Mouse (Mus musculus) liver, embryonic 15.5 days (tissue): Measurements from ENCODE around the gene Akap6. TPM values are rescaled to one million over a fixed set of nuclear protein-coding genes. Genes with fewer than 3 reads are reported as not detected.
A peak's percentile ranks its signal among the peaks of the same experiment; 100 is the strongest.

Experiments
- ATAC-seq: fragments of 200-750 bp; cut with Nextera tagmentation; 2 replicates; pipeline ENCODE4 v1.8.0; 2017; ENCODE audit warnings: moderate number of reproducible peaks, mild to moderate bottlenecking, moderate library complexity; ENCODE audit not compliant: insufficient read depth
- H3K27ac ChIP-seq: fragments of 300-500 bp; sonication (generic); replicated peaks from 2 replicates; pipeline ENCODE4 v1.5.1; 2015; ENCODE audit warnings: mild to moderate bottlenecking, inconsistent platforms
- H3K27me3 ChIP-seq: fragments of 300-500 bp; sonication (generic); 2 replicates; pipeline ENCODE4 v1.6.1; 2015; ENCODE audit warnings: mild to moderate bottlenecking, inconsistent platforms
- H3K36me3 ChIP-seq: fragments of 300-500 bp; sonication (generic); replicated peaks from 2 replicates; pipeline ENCODE4 v1.6.1; 2015; ENCODE audit warnings: moderate library complexity, mild to moderate bottlenecking, inconsistent platforms
- H3K4me1 ChIP-seq: fragments of 300-500 bp; sonication (generic); replicated peaks from 2 replicates; pipeline ENCODE4 v1.6.1; 2015; ENCODE audit warnings: inconsistent platforms
- H3K4me2 ChIP-seq: fragments of 300-500 bp; sonication (generic); 2 replicates; pipeline ENCODE4 v1.6.1; 2015; ENCODE audit warnings: moderate library complexity, mild to moderate bottlenecking, inconsistent platforms
- H3K4me3 ChIP-seq: fragments of 300-500 bp; sonication (generic); replicated peaks from 2 replicates; pipeline ENCODE4 v1.5.1; 2015; ENCODE audit warnings: mild to moderate bottlenecking, inconsistent platforms
- H3K9ac ChIP-seq: fragments of 300-500 bp; sonication (generic); 2 replicates; pipeline ENCODE4 v1.6.1; 2015; ENCODE audit warnings: moderate library complexity, mild to moderate bottlenecking, inconsistent platforms
- H3K9me3 ChIP-seq: fragments of 300-500 bp; sonication (generic); replicated peaks from 2 replicates; pipeline ENCODE4 v1.6.1; 2016; ENCODE audit warnings: inconsistent platforms
- WGBS: fragments of 180-500 bp; shearing (Covaris S2); methylation state at CpG from one replicate; pipeline ENCODE4 v1.1.7; 2015; ENCODE audit warnings: mixed read lengths; ENCODE audit not compliant: insufficient replicate concordance; 5-methylcytosine and 5-hydroxymethylcytosine counted together
- polyA plus RNA-seq: library from polyadenylated mRNA; unstranded; fragments of >200 nt; fragmentation: Nextera tagmentation; extraction: Ambion mirVana; gene quantifications from 2 replicates; pipeline ENCODE4 v1.2.1, GENCODE M21; 2015

The Akap6 gene
- polyA plus RNA-seq, 1 experiment from 2014 or later: 0.05 TPM

DNA sequence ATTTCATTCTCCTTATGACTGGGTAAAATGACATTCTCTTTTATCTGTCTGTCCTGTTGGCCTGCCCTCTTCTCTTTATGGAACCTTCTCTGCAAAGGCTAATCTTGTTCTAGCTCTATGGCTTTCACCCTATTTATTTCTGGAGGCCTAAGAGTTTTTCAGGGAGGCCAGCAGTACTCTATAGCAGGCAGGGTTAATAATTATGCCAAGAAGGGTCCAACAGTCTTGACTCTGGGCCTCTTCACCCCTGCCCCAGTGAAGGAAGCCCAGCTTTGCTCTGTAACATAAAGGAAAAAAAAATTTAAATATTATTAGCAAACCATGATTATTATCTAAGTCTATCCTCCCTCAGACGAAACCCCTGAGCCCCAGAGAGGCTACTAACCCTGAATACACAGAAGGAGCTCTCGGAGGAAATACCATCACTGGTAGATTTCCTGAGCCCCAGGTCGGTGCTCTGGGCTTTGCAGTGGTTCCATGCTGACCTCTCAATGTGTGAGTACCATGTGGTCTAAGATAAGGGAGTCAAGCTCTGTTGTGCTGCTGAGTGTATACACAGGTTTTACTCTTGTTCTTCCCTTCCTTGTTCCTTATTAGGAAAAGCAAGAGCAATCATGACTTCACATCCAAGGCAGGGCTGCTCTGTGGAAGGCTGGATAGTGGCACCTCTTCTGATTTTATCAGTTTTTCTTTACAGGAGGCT lies 1.6 kb upstream of the Akap6 start:
- H3K9me3 ChIP-seq: no peaks in the 10 kb centered on the region
- no peaks in the 10 kb centered on the region for H3K36me3 ChIP-seq
- no peak for ATAC-seq
- no peak overlapping the region for H3K9ac ChIP-seq
- WGBS: 19% methylated on average over 3 of the region's 3 CpGs
- no peaks in the 10 kb centered on the region for H3K27me3 ChIP-seq
- H3K4me3 ChIP-seq: no peak overlapping the region
- H3K4me1 ChIP-seq: peaks cover 18% of the 10 kb centered on the region
- no peak overlapping the region for H3K4me2 ChIP-seq
- no peak overlapping the region for H3K27ac ChIP-seq

GRCm38 (mm10) chr12:52698276-52698930 lies 780 bp upstream of the Akap6 start:
- H3K9ac ChIP-seq: no peak overlapping the region
- H3K4me3 ChIP-seq: no peak overlapping the region
- H3K4me2 ChIP-seq: no peak overlapping the region
- H3K27ac ChIP-seq: no peak overlapping the region
- H3K4me1 ChIP-seq: peaks cover 14% of the 10 kb centered on the region
- WGBS: 62% methylated on average over 5 of the region's 5 CpGs
- no peak for ATAC-seq
- H3K36me3 ChIP-seq: no peaks in the 10 kb centered on the region
- no peaks in the 10 kb centered on the region for H3K9me3 ChIP-seq
- no peaks in the 10 kb centered on the region for H3K27me3 ChIP-seq

DNA sequence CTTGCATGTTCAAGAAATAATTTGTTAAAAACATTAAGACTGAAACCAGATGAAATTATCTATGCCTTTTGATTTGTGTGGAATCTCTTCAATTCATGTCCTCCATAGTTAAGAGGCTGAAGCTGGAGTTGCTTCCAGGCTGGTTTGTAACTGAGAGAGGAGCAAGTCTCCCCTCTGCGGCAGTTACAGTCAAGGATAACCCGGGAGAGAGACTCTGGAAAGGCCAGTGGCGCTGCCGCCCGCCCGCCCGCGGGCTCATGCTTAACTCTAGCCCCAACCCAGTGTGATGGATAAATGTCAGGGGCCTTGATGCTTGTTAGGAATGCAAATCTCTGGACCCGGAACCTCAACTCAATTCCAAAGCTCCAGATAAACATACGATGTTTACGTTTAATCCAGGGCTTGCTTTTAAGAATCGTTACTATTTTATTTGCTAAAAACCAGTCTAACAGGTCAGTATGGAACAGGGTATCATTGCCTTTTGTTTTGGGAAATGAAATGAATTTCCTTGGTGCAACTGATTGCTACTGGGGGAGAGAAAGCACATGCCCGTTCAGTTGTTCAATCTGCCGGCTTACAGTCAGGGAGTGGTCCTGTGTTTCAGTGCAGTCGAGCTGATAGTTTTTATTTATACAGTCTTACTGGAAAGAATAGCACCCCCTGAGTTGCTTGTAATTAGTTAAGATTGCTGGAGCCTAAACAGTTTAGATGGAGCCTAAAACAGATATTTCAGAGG lies 946 bp downstream of the Akap6 start:
- no peaks in the 10 kb centered on the region for H3K36me3 ChIP-seq
- H3K4me1 ChIP-seq: peaks cover 14% of the 10 kb centered on the region
- H3K9me3 ChIP-seq: no peaks in the 10 kb centered on the region
- no peak overlapping the region for H3K4me3 ChIP-seq
- no peak overlapping the region for H3K9ac ChIP-seq
- WGBS: 66% methylated on average over 15 of the region's 15 CpGs
- no peak overlapping the region for H3K27ac ChIP-seq
- H3K4me2 ChIP-seq: no peak overlapping the region
- H3K27me3 ChIP-seq: no peaks in the 10 kb centered on the region
- ATAC-seq: no peak

DNA sequence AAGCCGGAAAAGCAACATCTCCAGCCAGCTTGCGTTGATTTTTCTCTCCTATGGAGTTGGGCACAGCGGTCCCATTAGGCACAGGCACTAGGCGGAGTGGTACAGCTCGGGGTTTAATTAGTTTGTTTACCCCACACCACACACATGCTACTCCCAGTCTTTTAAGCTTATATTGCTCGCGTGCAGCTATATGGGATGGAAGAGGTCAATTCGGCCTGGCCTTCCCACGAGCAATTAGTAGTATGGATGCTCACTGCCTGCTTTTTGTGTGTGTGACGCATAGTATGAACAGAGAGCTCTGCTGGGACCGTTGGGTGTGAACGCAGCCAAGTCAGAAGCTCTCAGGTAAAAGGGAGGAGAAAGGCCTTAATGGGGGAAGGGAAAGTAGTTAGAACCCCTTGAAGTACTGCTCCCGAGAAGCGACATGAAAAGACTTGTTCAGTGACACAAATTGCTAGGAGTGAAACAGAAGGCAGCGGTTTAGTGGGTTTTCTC lies 1.6 kb downstream of the Akap6 start:
- Histone ChIP-seq H3K27ac (no peak overlapping the region), H3K36me3 (no peaks in the 10 kb centered on the region), H3K4me2 (peak overlapping the region; percentile 52), H3K4me3 (0 out of 2 replicates have a peak overlapping the region, but pooled peaks have one; percentile 14), H3K9me3 (no peaks in the 10 kb centered on the region), H3K9ac (no peak overlapping the region), H3K4me1 (peaks cover 14% of the 10 kb centered on the region), H3K27me3 (no peaks in the 10 kb centered on the region)
- WGBS: 53% methylated on average over 15 of the region's 15 CpGs
- ATAC-seq: peak; percentile 12; the same call in 1 of the 2 replicates

DNA sequence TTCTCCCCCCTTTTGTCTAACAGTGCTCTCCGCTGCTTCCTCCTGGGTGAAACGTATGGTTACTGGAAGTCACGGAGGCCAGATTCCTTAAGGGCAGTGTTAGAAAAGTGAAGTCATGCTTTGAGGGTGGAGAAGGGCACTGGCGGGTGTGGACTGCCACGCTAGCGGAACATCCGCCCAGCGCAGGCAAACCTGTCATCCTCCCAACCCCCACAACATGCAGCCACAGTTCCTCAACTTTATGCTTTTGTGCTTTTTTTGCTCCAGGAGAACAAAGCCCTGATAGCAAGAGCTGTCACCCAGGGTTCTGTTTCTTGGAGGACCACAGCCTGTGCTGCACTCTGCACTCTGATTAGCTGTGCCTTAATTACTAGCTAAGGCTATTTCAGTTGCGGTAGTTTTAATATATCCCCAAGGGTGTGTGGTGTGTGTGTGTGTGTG lies 2.0 kb downstream of the Akap6 start:
- no peak overlapping the region for H3K9ac ChIP-seq
- peak overlapping the region; percentile 52 for H3K4me2 ChIP-seq
- peaks cover 14% of the 10 kb centered on the region for H3K4me1 ChIP-seq
- H3K27me3 ChIP-seq: no peaks in the 10 kb centered on the region
- no peaks in the 10 kb centered on the region for H3K9me3 ChIP-seq
- WGBS: 21% methylated on average over 9 of the region's 9 CpGs
- H3K4me3 ChIP-seq: 0 out of 2 replicates have a peak overlapping the region, but pooled peaks have one; percentile 14
- ATAC-seq: peak; percentile 81
- no peaks in the 10 kb centered on the region for H3K36me3 ChIP-seq
- H3K27ac ChIP-seq: no peak overlapping the region

GRCm38 (mm10) chr12:52702368-52702967 lies 3.3 kb downstream of the Akap6 start:
- WGBS: 43% methylated on average over 12 of the region's 12 CpGs
- H3K4me1 ChIP-seq: peaks cover 14% of the 10 kb centered on the region
- H3K27ac ChIP-seq: no peak overlapping the region
- no peak overlapping the region for H3K4me3 ChIP-seq
- H3K9ac ChIP-seq: no peak overlapping the region
- no peaks in the 10 kb centered on the region for H3K36me3 ChIP-seq
- H3K9me3 ChIP-seq: no peaks in the 10 kb centered on the region
- H3K27me3 ChIP-seq: no peaks in the 10 kb centered on the region
- no peak overlapping the region for H3K4me2 ChIP-seq
- no peak for ATAC-seq

- Histone ChIP-seq H3K9me3 (no peaks in the 10 kb centered on the region), H3K27ac (no peak overlapping the region), H3K4me2 (no peak overlapping the region), H3K27me3 (no peaks in the 10 kb centered on the region), H3K9ac (no peak overlapping the region), H3K4me3 (no peak overlapping the region), H3K36me3 (no peaks in the 10 kb centered on the region), H3K4me1 (peaks cover 14% of the 10 kb centered on the region)
- no peak for ATAC-seq
- 37% methylated on average over 4 of the region's 4 CpGs for WGBS
These were observed 4.9 kb downstream of the Akap6 start for GRCm38 (mm10) chr12:52704081-52704480.

DNA sequence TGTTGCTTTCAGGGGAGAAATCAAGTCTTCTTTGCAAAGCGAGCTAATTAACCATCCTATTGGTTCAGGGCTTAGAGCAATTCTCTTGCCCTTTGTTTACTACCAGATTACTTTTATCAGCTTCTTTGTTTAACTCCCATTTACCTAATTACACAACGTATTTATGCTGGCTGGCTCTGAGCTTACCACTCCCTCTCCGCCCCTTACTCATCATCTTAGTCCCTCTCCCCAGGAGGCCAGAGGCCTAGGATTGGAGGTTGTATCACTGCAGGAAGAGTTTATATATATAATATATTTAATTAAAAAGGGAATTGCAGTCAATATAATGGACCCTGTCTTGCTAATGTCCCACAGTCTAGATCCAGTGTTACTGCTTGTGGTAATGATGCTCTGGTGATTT lies 5.6 kb downstream of the Akap6 start:
- no peaks in the 10 kb centered on the region for H3K9me3 ChIP-seq
- no peaks in the 10 kb centered on the region for H3K27me3 ChIP-seq

GRCm38 (mm10) chr12:52711382-52711781 lies 12.2 kb downstream of the Akap6 start:
- no peak for ATAC-seq
- no peak overlapping the region for H3K9ac ChIP-seq
- no peaks in the 10 kb centered on the region for H3K9me3 ChIP-seq
- no peaks in the 10 kb centered on the region for H3K4me1 ChIP-seq
- no peaks in the 10 kb centered on the region for H3K27me3 ChIP-seq
- no peaks in the 10 kb centered on the region for H3K36me3 ChIP-seq
- H3K27ac ChIP-seq: no peak overlapping the region
- WGBS: 22% methylated on average over 3 of the region's 3 CpGs
- H3K4me3 ChIP-seq: no peak overlapping the region
- H3K4me2 ChIP-seq: no peak overlapping the region

More for the DNA sequence above, 5.6 kb downstream of the Akap6 start:
- H3K4me3 ChIP-seq: no peak overlapping the region
- no peak overlapping the region for H3K27ac ChIP-seq
- H3K4me1 ChIP-seq: peaks cover 14% of the 10 kb centered on the region
- H3K4me2 ChIP-seq: no peak overlapping the region
- H3K9ac ChIP-seq: no peak overlapping the region
- no peaks in the 10 kb centered on the region for H3K36me3 ChIP-seq
- 66% methylated on average over 3 of the region's 3 CpGs for WGBS
- ATAC-seq: no peak

DNA sequence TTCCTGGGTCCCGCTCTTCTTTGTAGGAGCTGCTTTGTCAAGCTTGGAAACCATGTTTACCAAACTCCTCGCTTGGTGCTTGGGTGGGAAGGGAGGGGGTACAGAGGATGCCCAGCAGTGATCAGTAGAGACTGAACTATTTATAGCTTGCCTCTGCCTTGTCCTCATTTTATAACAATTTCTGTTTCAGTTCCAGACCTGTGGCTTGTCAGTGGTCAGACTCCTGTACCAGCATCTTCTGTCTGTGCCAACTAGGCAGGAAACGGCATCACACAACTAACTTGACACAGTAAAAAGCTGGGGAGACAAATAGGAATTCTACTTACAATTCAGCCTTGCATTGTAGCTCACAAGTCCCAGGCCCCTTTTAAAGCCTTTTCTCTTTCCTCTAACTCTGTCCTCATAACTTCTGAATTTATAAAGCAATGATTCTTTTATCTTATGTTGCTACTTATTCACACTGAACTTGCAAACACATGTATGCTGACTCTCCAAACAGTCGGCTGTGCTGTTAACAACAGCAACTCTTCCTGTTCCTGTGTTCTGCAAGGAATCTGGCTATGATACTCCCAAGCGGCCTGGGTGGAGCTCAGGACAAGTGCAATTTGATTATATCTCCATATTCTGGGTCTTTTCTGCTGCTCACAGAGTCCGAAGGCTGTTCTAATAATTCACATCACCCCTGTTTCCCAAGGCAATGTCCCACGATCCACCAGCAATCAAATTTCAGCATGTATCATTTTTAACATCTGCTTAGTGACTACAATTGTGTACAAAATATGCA lies 12.9 kb downstream of the Akap6 start:
- Histone ChIP-seq H3K27ac (no peak overlapping the region), H3K4me3 (no peak overlapping the region), H3K4me1 (no peaks in the 10 kb centered on the region), H3K36me3 (no peaks in the 10 kb centered on the region), H3K4me2 (no peak overlapping the region), H3K9ac (no peak overlapping the region), H3K9me3 (no peaks in the 10 kb centered on the region), H3K27me3 (no peaks in the 10 kb centered on the region)
- no peak for ATAC-seq
- 47% methylated on average over 7 of the region's 7 CpGs for WGBS
